Mouse (Mus musculus) forebrain, embryonic 16.5 days (tissue): ENCODE measurements at regions not wholly inside any gene's neighbourhood (a gene's known extent, or its start where the extent isn't known, plus 50 kb on each side); places are given as distances from the start of the nearest gene placed in this dataset.

Source experiments
- ATAC-seq: fragments of 200-750 bp; cut with Nextera tagmentation; 2 replicates; pipeline ENCODE4 v1.8.0; 2017; ENCODE audit warnings: mild to moderate bottlenecking, moderate library complexity
- H3K27ac ChIP-seq: fragments of 300-500 bp; sonication (generic); 2 replicates; pipeline ENCODE4 v1.5.1; 2014; ENCODE audit warnings: low read length, control low read depth
- H3K27me3 ChIP-seq: fragments of 300-500 bp; sonication (generic); replicated peaks from 2 replicates; pipeline ENCODE4 v1.6.1; 2014; ENCODE audit warnings: low read length; ENCODE audit not compliant: control insufficient read depth, insufficient read depth
- H3K36me3 ChIP-seq: fragments of 300-500 bp; sonication (generic); 2 replicates; pipeline ENCODE4 v1.6.1; 2014; ENCODE audit not compliant: control insufficient read depth, insufficient read depth
- H3K4me1 ChIP-seq: fragments of 300-500 bp; sonication (generic); replicated peaks from 2 replicates; pipeline ENCODE4 v1.6.1; 2014; ENCODE audit warnings: low read length; ENCODE audit not compliant: control insufficient read depth, insufficient read depth
- H3K4me2 ChIP-seq: fragments of 300-500 bp; sonication (generic); 2 replicates; pipeline ENCODE4 v1.6.1; 2014; ENCODE audit warnings: mild to moderate bottlenecking, low read length, control low read depth
- H3K4me3 ChIP-seq: fragments of 300-500 bp; sonication (generic); replicated peaks from 2 replicates; pipeline ENCODE4 v1.5.1; 2014; ENCODE audit warnings: mild to moderate bottlenecking, low read length, control low read depth
- H3K9ac ChIP-seq: fragments of 300-500 bp; sonication (generic); replicated peaks from 2 replicates; pipeline ENCODE4 v1.6.1; 2014; ENCODE audit warnings: low read depth, low read length, control low read depth
- H3K9me3 ChIP-seq: fragments of 300-500 bp; sonication (generic); 2 replicates; pipeline ENCODE4 v1.6.1; 2016; ENCODE audit warnings: low read length; ENCODE audit not compliant: control insufficient read depth
- WGBS: fragments of 180-500 bp; shearing (Covaris S2); extraction: QIAGEN DNeasy Blood & Tissue Kit; methylation state at CpG from one replicate; pipeline ENCODE4 v1.1.7; 2014; 5-methylcytosine and 5-hydroxymethylcytosine counted together

DNA sequence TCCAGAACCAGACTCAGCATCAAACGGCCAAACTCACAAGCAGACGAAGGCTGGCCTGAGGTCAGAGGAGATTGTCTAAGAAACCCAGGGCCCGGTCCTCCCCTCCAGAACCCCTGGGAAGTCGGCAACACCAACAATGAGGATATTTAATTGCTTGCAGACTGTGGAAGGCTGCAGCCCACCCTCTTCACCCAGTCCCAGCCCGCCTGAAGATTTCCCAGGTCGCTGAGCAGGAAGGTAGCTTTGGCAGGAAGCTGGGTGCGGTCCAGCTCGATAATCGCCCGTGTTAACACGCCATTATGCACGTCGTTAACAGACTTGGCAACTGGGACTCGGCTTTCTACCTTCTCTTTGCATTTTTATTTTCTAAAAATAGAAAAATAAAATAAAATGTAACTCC, 165.2 kb upstream of the Usp24 start:
- no peak overlapping the region for H3K27ac ChIP-seq
- no peak overlapping the region for H3K4me2 ChIP-seq
- H3K9ac ChIP-seq, result no peak overlapping the region
- no peaks in the 10 kb centered on the region for H3K9me3 ChIP-seq
- no peaks in the 10 kb centered on the region for H3K36me3 ChIP-seq
- no peak for ATAC-seq
- no peaks in the 10 kb centered on the region for H3K27me3 ChIP-seq
- WGBS, result 44% methylated on average over 14 of the region's 14 CpGs
- no peak overlapping the region for H3K4me3 ChIP-seq
- peaks cover 10% of the 10 kb centered on the region for H3K4me1 ChIP-seq

DNA sequence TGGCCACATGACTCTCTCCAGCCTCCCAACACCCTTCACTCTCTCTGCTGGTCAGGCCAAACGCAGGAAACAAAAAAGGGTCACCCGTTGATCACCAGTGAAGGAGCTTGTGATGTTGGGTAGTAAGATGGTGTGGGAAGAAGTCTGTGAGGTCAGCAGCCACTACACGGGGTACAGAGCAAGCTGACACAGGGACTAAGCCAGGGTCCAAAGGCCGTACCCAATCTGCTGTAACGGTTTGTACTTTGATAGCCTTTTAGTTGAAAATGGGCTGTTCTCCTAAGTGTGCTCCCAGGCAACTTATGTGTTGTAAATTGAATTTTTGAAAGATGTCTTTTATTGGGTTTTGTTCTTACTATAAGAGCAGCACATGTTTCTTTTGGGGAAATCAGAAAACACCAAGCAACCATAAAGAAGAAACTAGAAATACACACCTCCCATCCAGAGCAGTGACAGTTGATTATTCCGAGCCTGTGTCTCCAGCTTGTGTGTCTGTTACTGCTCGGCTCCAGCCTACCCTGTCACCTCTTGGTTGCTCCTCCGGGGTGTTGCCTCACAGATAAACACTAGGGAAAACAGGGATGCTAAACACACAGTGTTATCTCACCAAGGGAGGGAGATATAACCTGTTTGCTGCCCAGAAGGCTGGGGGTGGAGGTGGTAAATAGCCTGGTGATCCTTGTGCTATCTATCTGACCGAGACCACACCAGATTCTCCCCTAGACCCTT, 158.4 kb upstream of the Usp24 start:
- no peaks in the 10 kb centered on the region for H3K27me3 ChIP-seq
- 91% methylated on average over 9 of the region's 9 CpGs for WGBS

DNA sequence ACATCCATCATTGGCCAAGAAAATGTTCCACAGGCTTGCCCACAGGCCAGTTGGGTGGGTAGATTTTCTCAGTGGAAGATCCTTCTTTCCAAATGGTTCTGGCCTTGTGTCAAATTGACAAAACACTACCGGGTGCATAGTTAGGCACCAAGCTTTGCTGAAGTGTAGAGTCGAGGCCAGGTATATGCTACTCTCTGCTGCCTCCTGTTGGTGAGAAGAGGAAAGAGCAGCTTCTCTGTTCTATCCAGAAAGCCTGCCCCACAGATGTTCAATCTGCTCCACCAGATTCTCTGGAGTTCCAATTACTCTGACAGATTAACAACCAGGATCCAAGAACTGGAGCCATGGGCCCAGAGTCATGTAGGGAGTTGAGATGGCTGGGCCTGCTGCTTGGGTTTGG, 154.4 kb upstream of the Usp24 start:
- Histone ChIP-seq H3K9ac (no peak overlapping the region), H3K9me3 (no peaks in the 10 kb centered on the region), H3K4me1 (no peaks in the 10 kb centered on the region), H3K4me2 (no peak overlapping the region), H3K4me3 (no peak overlapping the region), H3K36me3 (no peaks in the 10 kb centered on the region), H3K27me3 (no peaks in the 10 kb centered on the region), H3K27ac (no peak overlapping the region)
- WGBS, result 48% methylated on average over 2 of the region's 2 CpGs
- no peak for ATAC-seq

More for the DNA sequence above, 158.4 kb upstream of the Usp24 start:
- Histone ChIP-seq H3K9ac (no peak overlapping the region), H3K27ac (no peak overlapping the region), H3K9me3 (no peaks in the 10 kb centered on the region), H3K4me2 (no peak overlapping the region), H3K36me3 (no peaks in the 10 kb centered on the region), H3K4me1 (no peaks in the 10 kb centered on the region), H3K4me3 (no peak overlapping the region)
- no peak for ATAC-seq

- WGBS, result 72% methylated on average over 1 of the region's 1 CpGs
- no peak overlapping the region for H3K4me3 ChIP-seq
- no peaks in the 10 kb centered on the region for H3K9me3 ChIP-seq
- no peaks in the 10 kb centered on the region for H3K36me3 ChIP-seq
- ATAC-seq, result no peak
- no peak overlapping the region for H3K9ac ChIP-seq
- no peaks in the 10 kb centered on the region for H3K4me1 ChIP-seq
- no peaks in the 10 kb centered on the region for H3K27me3 ChIP-seq
- H3K27ac ChIP-seq, result no peak overlapping the region
- H3K4me2 ChIP-seq, result no peak overlapping the region
Measured at GRCm38 (mm10) chr4:106162551-106162950, 153.5 kb upstream of the Usp24 start.

DNA sequence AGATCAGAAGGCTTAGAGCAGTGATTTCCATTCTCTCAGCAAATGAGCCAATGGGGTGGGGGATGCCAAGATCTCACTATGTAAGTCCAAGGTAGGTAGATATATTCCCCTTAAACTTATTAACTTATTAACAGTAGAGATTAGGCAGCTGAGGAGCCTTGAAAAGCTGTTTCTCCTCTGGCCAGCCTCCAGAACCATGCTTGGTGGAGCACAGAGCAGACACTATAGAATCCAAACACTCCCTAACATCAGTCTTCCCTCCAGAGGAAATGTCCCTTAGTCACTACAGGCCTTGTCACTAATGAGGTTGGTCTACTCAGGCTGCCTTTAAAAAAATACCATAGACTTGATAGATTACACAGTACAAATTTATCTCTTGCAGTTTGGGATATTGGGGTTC, 152.8 kb upstream of the Usp24 start:
- Histone ChIP-seq H3K4me1 (no peaks in the 10 kb centered on the region), H3K27me3 (no peaks in the 10 kb centered on the region), H3K4me3 (no peak overlapping the region), H3K27ac (no peak overlapping the region), H3K4me2 (no peak overlapping the region), H3K9me3 (no peaks in the 10 kb centered on the region), H3K9ac (no peak overlapping the region), H3K36me3 (no peaks in the 10 kb centered on the region)
- ATAC-seq, result no peak

DNA sequence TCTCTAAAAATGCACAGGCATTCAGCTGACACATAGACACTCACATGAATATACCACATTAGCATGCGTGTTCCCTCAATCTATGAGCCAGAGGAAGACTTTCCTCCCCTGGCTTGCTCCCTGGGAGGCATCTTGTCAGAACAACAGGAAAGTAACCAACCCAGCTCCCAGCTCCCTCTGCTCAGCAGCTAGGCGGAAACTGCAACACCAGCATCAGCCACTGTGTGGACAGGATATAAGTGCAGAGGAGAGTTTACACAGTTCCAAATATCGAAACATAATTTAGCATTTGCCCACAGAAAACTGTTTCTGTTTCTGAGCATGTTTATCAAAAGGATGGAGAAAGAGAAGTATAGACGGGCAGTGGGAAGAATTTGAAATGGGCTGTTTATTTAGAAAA, 148.3 kb upstream of the Usp24 start:
- no peak for ATAC-seq
- H3K4me2 ChIP-seq, result no peak overlapping the region
- no peaks in the 10 kb centered on the region for H3K36me3 ChIP-seq
- H3K27ac ChIP-seq, result no peak overlapping the region
- no peaks in the 10 kb centered on the region for H3K9me3 ChIP-seq
- H3K27me3 ChIP-seq, result no peaks in the 10 kb centered on the region
- H3K4me1 ChIP-seq, result no peaks in the 10 kb centered on the region
- WGBS, result 84% methylated on average over 4 of the region's 4 CpGs
- H3K4me3 ChIP-seq, result no peak overlapping the region
- H3K9ac ChIP-seq, result no peak overlapping the region

- ATAC-seq, result no peak
- H3K36me3 ChIP-seq, result no peaks in the 10 kb centered on the region
- no peaks in the 10 kb centered on the region for H3K27me3 ChIP-seq
- H3K9ac ChIP-seq, result no peak overlapping the region
- H3K27ac ChIP-seq, result no peak overlapping the region
- no peaks in the 10 kb centered on the region for H3K9me3 ChIP-seq
- H3K4me1 ChIP-seq, result no peaks in the 10 kb centered on the region
- 80% methylated on average over 6 of the region's 6 CpGs for WGBS
- no peak overlapping the region for H3K4me2 ChIP-seq
- H3K4me3 ChIP-seq, result no peak overlapping the region
Measured at GRCm38 (mm10) chr4:106168741-106169140, 147.3 kb upstream of the Usp24 start.

DNA sequence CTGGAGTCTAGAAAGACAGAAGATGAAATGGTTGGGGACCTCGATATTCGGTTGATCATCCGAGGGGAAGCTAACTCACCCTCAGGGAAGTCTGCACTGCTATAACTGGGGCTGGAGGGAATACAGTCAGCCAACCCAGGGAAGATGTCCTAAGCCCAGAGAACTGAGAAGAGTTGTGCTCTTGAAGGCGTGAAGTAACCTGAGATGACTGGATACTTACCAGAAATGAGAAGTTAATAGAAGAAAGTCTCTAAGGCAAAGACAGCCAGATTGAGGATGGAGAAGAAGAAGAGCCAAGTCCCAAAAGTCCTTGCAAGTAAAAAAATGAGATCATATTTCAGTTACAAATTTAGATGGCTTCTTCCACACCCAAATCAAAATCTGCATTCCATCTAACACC, 146.5 kb upstream of the Usp24 start:
- Histone ChIP-seq H3K9me3 (no peaks in the 10 kb centered on the region), H3K27me3 (no peaks in the 10 kb centered on the region), H3K4me3 (no peak overlapping the region), H3K27ac (no peak overlapping the region), H3K9ac (no peak overlapping the region), H3K4me1 (no peaks in the 10 kb centered on the region), H3K36me3 (no peaks in the 10 kb centered on the region), H3K4me2 (no peak overlapping the region)
- 98% methylated on average over 4 of the region's 4 CpGs for WGBS
- no peak for ATAC-seq

- Histone ChIP-seq H3K27me3 (no peaks in the 10 kb centered on the region), H3K9ac (no peak overlapping the region), H3K36me3 (no peaks in the 10 kb centered on the region), H3K4me1 (no peaks in the 10 kb centered on the region), H3K27ac (no peak overlapping the region), H3K9me3 (no peaks in the 10 kb centered on the region), H3K4me3 (no peak overlapping the region), H3K4me2 (no peak overlapping the region)
- ATAC-seq, result no peak
- WGBS, result 90% methylated on average over 8 of the region's 8 CpGs
Measured at GRCm38 (mm10) chr4:106170731-106171130, 145.3 kb upstream of the Usp24 start.

DNA sequence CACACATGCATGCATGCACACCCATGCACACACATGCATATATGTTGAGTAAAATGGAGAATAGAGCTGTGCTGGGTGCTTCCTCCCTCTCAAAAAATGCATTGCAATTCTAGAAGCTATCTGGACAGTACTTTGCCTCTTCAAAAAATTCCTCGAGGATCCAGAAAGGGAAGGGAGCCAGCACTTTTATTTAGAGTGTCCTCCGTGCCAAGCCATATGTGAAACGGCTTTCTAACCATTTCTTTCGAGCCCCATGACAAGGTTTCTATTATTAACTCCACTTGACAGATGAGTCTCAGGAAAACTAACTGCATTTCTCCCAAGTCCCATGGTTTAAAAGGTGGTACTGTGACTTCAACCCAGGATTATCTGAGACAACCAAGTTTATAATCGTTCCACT, 140.7 kb upstream of the Usp24 start:
- Histone ChIP-seq H3K4me2 (no peak overlapping the region), H3K27ac (no peak overlapping the region), H3K4me3 (no peak overlapping the region), H3K36me3 (no peaks in the 10 kb centered on the region), H3K9me3 (no peaks in the 10 kb centered on the region), H3K27me3 (no peaks in the 10 kb centered on the region), H3K4me1 (no peaks in the 10 kb centered on the region), H3K9ac (no peak overlapping the region)
- 68% methylated on average over 5 of the region's 5 CpGs for WGBS
- ATAC-seq, result no peak
